Mouse (Mus musculus) liver, postnatal 0 days (tissue): ENCODE results near the gene Mrm3.

ENCODE experiments used
- CTCF ChIP-seq: sonication (generic); IDR thresholded peaks from 2 replicates; pipeline ENCODE4 v1.5.1; 2016; ENCODE audit warnings: antibody characterized with exemption, low read depth
- EP300 ChIP-seq: IDR thresholded peaks from 2 replicates; pipeline ENCODE4 v1.6.1; 2016; ENCODE audit warnings: antibody characterized with exemption, low read depth, mild to moderate bottlenecking

GRCm38 (mm10) chr11:76279971-76280370 is 36.5 kb downstream of the Mrm3 start:
- TF ChIP-seq EP300 (no peak), CTCF (no peak)
